Mouse (Mus musculus) heart, postnatal 0 days (tissue): ENCODE results near the gene Aph1b. TPM values are rescaled to one million over a fixed set of nuclear protein-coding genes. Genes with fewer than 3 reads are reported as not detected.

Experiments used
- ATAC-seq: fragments of 200-750 bp; cut with Nextera tagmentation; 2 replicates; pipeline ENCODE4 v1.8.0; 2017; ENCODE audit warnings: low read depth, moderate number of reproducible peaks, moderate library complexity; ENCODE audit not compliant: insufficient read depth
- DNase-seq: peaks from one replicate; pipeline ENCODE4 v3.0.0-alpha.2; 2016; ENCODE audit warnings: low spot score
- H3K27ac ChIP-seq: fragments of 300-500 bp; sonication (generic); 2 replicates; pipeline ENCODE4 v1.5.1; 2014; ENCODE audit warnings: low read depth, mild to moderate bottlenecking
- H3K27me3 ChIP-seq: fragments of 300-500 bp; sonication (generic); 2 replicates; pipeline ENCODE4 v1.6.1; 2014; ENCODE audit warnings: low read length, mixed read lengths; ENCODE audit not compliant: control insufficient read depth, insufficient read depth
- H3K36me3 ChIP-seq: fragments of 300-500 bp; sonication (generic); replicated peaks from 2 replicates; pipeline ENCODE4 v1.6.1; 2014; ENCODE audit warnings: low read length, mixed read lengths; ENCODE audit not compliant: control insufficient read depth, insufficient read depth
- H3K4me1 ChIP-seq: fragments of 300-500 bp; sonication (generic); 2 replicates; pipeline ENCODE4 v1.6.1; 2014; ENCODE audit warnings: antibody characterized with exemption; ENCODE audit not compliant: control insufficient read depth, insufficient read depth
- H3K4me2 ChIP-seq: fragments of 300-500 bp; sonication (generic); 2 replicates; pipeline ENCODE4 v1.6.1; 2014; ENCODE audit warnings: low read depth, mild to moderate bottlenecking, low read length, moderate library complexity
- H3K4me3 ChIP-seq: fragments of 300-500 bp; sonication (generic); 2 replicates; pipeline ENCODE4 v1.5.1; 2014; ENCODE audit warnings: low read depth, low read length
- H3K9ac ChIP-seq: fragments of 300-500 bp; sonication (generic); replicated peaks from 2 replicates; pipeline ENCODE4 v1.6.1; 2014; ENCODE audit warnings: low read depth, low read length, mixed read lengths
- H3K9me3 ChIP-seq: fragments of 300-500 bp; sonication (generic); replicated peaks from 2 replicates; pipeline ENCODE4 v1.6.1; 2016; ENCODE audit warnings: low read length; ENCODE audit not compliant: control insufficient read depth
- CTCF ChIP-seq: IDR thresholded peaks from 2 replicates; pipeline ENCODE4 v1.5.1; 2016; ENCODE audit warnings: antibody characterized with exemption, control low read depth, low read depth
- EP300 ChIP-seq: IDR thresholded peaks from 2 replicates; pipeline ENCODE4 v1.6.1; 2016; ENCODE audit warnings: antibody characterized with exemption, low read depth
- WGBS: fragments of 180-500 bp; shearing (Covaris S2); extraction: QIAGEN DNeasy Blood & Tissue Kit; methylation state at CpG from one replicate; pipeline ENCODE4 v1.1.7; 2014; 5-methylcytosine and 5-hydroxymethylcytosine counted together
- polyA plus RNA-seq: library from polyadenylated mRNA; unstranded; fragments of >200 nt; fragmentation: Nextera tagmentation; extraction: Ambion mirVana; gene quantifications from 2 replicates; pipeline ENCODE4 v1.2.1, GENCODE M21; 2015
- total RNA-seq: library from RNA; depleted of rRNA; stranded (reverse); fragments of >200 nt; gene quantifications from 2 replicates; pipeline ENCODE4 v1.2.3, GENCODE M21; 2014; ENCODE audit warnings: low replicate concordance

The Aph1b gene
- total and polyA plus RNA-seq, 2 experiments from 2014 or later, result 5.4 to 5.9 TPM

GRCm38 (mm10) chr9:66769275-66769674 lies 26.0 kb downstream of the Aph1b start:
- Histone ChIP-seq H3K27me3 (no peaks in the 10 kb centered on the region), H3K4me1 (peaks cover 6% of the 10 kb centered on the region; the same call in 1 of the 2 replicates), H3K4me3 (no peak overlapping the region), H3K9ac (no peak overlapping the region), H3K27ac (no peak overlapping the region), H3K36me3 (no peaks in the 10 kb centered on the region), H3K9me3 (no peaks in the 10 kb centered on the region), H3K4me2 (no peak overlapping the region)
- ATAC-seq, result no peak
- DNase-seq, result no peak
- 35% methylated on average over 3 of the region's 3 CpGs for WGBS
- TF ChIP-seq CTCF, result no peak

GRCm38 (mm10) chr9:66768721-66769120 lies 26.6 kb downstream of the Aph1b start:
- no peak for TF ChIP-seq CTCF
- no peak for TF ChIP-seq EP300
- no peak overlapping the region for H3K9ac ChIP-seq
- no peak overlapping the region for H3K4me3 ChIP-seq
- 80% methylated on average over 1 of the region's 1 CpGs for WGBS
- DNase-seq (no peak), ATAC-seq (no peak)
- peaks cover 6% of the 10 kb centered on the region; the same call in 1 of the 2 replicates for H3K4me1 ChIP-seq
- no peak overlapping the region for H3K27ac ChIP-seq
- no peak overlapping the region for H3K4me2 ChIP-seq
- H3K36me3 ChIP-seq, result no peaks in the 10 kb centered on the region
- no peaks in the 10 kb centered on the region for H3K27me3 ChIP-seq
- H3K9me3 ChIP-seq, result no peaks in the 10 kb centered on the region

GRCm38 (mm10) chr9:66760991-66761390 lies 34.3 kb downstream of the Aph1b start:
- Histone ChIP-seq H3K9me3 (no peaks in the 10 kb centered on the region), H3K4me3 (no peak overlapping the region), H3K27me3 (no peaks in the 10 kb centered on the region), H3K4me1 (no peaks in the 10 kb centered on the region), H3K36me3 (no peaks in the 10 kb centered on the region), H3K27ac (no peak overlapping the region), H3K4me2 (no peak overlapping the region), H3K9ac (no peak overlapping the region)
- ATAC-seq (no peak), DNase-seq (no peak)
- WGBS, result 16% methylated on average over 1 of the region's 1 CpGs
- TF ChIP-seq EP300 (no peak), CTCF (no peak)

- ATAC-seq, result no peak
- no peak overlapping the region for H3K27ac ChIP-seq
- no peaks in the 10 kb centered on the region for H3K4me1 ChIP-seq
- H3K9me3 ChIP-seq, result no peaks in the 10 kb centered on the region
- H3K4me3 ChIP-seq, result no peak overlapping the region
- no peaks in the 10 kb centered on the region for H3K36me3 ChIP-seq
- H3K4me2 ChIP-seq, result no peak overlapping the region
- WGBS, result 78% methylated on average over 6 of the region's 6 CpGs
- no peak for DNase-seq
- no peak overlapping the region for H3K9ac ChIP-seq
- no peak for TF ChIP-seq CTCF
- no peak for TF ChIP-seq EP300
- no peaks in the 10 kb centered on the region for H3K27me3 ChIP-seq
These were observed 42.4 kb downstream of the Aph1b start for GRCm38 (mm10) chr9:66752849-66753248.

- Histone ChIP-seq H3K9ac (no peak overlapping the region), H3K27me3 (no peaks in the 10 kb centered on the region), H3K4me2 (peak overlapping the region; percentile 54), H3K4me1 (no peaks in the 10 kb centered on the region), H3K27ac (no peak overlapping the region), H3K9me3 (no peaks in the 10 kb centered on the region), H3K36me3 (no peaks in the 10 kb centered on the region), H3K4me3 (peak overlapping the region; percentile 20)
- 38% methylated on average over 15 of the region's 15 CpGs for WGBS
- no peak for TF ChIP-seq EP300
- no peak for TF ChIP-seq CTCF
- peak; percentile 33 for DNase-seq
- no peak for ATAC-seq
These were observed 46.9 kb downstream of the Aph1b start for GRCm38 (mm10) chr9:66748390-66748789.

- no peak for DNase-seq
- Histone ChIP-seq H3K4me1 (no peaks in the 10 kb centered on the region), H3K4me2 (no peak overlapping the region), H3K27ac (no peak overlapping the region), H3K9ac (no peak overlapping the region), H3K36me3 (no peaks in the 10 kb centered on the region), H3K4me3 (no peak overlapping the region), H3K27me3 (no peaks in the 10 kb centered on the region), H3K9me3 (no peaks in the 10 kb centered on the region)
- WGBS, result 69% methylated on average over 2 of the region's 2 CpGs
- no peak for ATAC-seq
- TF ChIP-seq CTCF, result no peak
- TF ChIP-seq EP300, result no peak
These were observed 50.8 kb downstream of the Aph1b start for GRCm38 (mm10) chr9:66744531-66744930.
